Mouse (Mus musculus): ENCODE data around the gene Scg5. TPM values are rescaled to one million over a fixed set of nuclear protein-coding genes. Genes with fewer than 3 reads are reported as not detected.

Scg5 gene
- polyA plus RNA-seq, 1 experiment from 2014 or later: 224 TPM

DNA sequence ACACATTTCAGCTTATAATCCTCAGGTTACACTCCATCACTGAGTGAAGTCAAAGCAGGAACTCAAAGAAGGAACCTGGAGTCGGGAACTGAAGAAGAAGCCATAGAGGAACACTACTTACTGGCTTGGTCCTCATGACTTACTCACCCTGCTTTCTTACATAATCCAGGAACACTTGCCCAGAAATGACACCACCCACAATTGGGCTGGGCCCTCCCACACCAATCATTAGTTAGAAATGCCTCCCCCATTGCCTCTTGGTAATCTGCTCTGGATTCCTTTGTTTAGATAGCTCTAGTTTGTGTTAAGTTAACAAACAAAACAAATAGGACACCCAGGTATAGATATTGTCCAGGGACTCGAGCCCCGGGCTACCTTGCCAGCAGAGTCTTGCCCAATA, 100.3 kb downstream of the Scg5 start:
- Histone ChIP-seq H3K4me3 (ENCODE audit: low read depth, low read length) (no peak overlapping the region), H3K36me3 (ENCODE audit: control insufficient read depth, insufficient read depth, low read length) (no peaks in the 10 kb centered on the region), H3K4me2 (ENCODE audit: low read length) (no peak overlapping the region), H3K4me1 (ENCODE audit: control insufficient read depth, insufficient read depth, low read length) (no peaks in the 10 kb centered on the region), H3K9me3 (replicated peaks; ENCODE audit: control insufficient read depth, low read length) (no peaks in the 10 kb centered on the region), H3K9ac (ENCODE audit: low read length) (no peak overlapping the region), H3K27me3 (replicated peaks; ENCODE audit: control insufficient read depth, insufficient read depth, low read length) (no peaks in the 10 kb centered on the region), H3K27ac (ENCODE audit: low read depth, low read length) (no peak overlapping the region)
- no peak for DNase-seq (ENCODE audit: low spot score)
- WGBS: 91% methylated on average over 3 of the region's 3 CpGs
- no peak for ATAC-seq

Other genes starting within 250 kb of the Scg5 start
- gene Grem1, start 70.5 kb downstream of the Scg5 start, polyA plus RNA-seq (2014; fragmentation: Nextera tagmentation; extraction: Ambion mirVana): 0.32 and 0.48 TPM in 2 replicates
- gene Arhgap11a, start 19.5 kb upstream of the Scg5 start, polyA plus RNA-seq (2014; fragmentation: Nextera tagmentation; extraction: Ambion mirVana): 5.5 and 5.9 TPM in 2 replicates
- 2.9 and 3.0 TPM in 2 replicates for gene Gjd2, start 184.5 kb upstream of the Scg5 start, polyA plus RNA-seq (2014; fragmentation: Nextera tagmentation; extraction: Ambion mirVana)
- 0.43 and 0.57 TPM in 2 replicates for gene Actc1, start 224.4 kb upstream of the Scg5 start, polyA plus RNA-seq (2014; fragmentation: Nextera tagmentation; extraction: Ambion mirVana)

All from forebrain, embryonic 14.5 days (tissue).